Mouse (Mus musculus) yolk sac, embryonic 10.5 days (tissue): ENCODE results near the gene Zdhhc16.

ENCODE experiments used
- DNase-seq: peaks from one replicate; pipeline ENCODE4 v3.0.0-alpha.2; 2017; ENCODE audit warnings: low spot score

Gene Zdhhc16

DNA sequence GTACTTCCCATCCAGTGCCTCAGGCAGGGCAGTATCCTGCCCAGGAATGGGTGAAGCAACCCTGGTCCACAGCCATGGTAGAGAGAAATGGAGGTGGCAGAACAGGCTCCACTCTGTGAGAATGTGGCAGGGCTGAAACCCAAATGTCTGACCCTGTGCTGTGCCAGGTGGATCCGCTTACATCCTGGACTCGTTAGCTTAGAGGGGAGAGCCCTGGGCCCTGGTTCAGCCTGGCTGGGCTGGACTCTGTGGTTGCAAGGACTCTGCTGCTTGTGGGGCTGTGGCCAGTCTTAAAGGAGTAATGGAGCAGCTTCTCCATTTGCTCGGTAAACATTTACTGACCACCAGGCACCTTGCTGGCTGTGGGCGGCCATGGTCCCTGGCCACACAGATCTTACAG, 53.9 kb downstream of the Zdhhc16 start:
- no peak for DNase-seq

DNA sequence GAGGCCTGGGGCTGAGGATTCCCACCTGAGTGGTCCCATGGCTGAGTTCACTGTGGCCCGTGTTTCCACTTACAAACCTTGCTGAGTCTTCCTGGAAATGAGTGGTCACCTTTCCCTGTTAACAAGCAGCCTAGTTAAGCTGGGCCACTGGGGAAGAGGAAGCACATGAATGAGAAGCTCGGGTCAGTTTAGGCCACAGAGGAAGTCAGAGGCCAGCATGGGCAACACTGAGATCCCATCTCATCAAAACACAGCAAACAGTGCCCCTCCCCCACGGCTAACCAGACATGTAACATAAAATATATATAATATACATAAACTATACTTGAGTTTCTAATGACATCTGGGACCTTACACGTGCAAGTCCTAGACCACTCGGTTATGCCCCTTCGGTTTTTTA, 56.5 kb downstream of the Zdhhc16 start:
- DNase-seq, result no peak

DNA sequence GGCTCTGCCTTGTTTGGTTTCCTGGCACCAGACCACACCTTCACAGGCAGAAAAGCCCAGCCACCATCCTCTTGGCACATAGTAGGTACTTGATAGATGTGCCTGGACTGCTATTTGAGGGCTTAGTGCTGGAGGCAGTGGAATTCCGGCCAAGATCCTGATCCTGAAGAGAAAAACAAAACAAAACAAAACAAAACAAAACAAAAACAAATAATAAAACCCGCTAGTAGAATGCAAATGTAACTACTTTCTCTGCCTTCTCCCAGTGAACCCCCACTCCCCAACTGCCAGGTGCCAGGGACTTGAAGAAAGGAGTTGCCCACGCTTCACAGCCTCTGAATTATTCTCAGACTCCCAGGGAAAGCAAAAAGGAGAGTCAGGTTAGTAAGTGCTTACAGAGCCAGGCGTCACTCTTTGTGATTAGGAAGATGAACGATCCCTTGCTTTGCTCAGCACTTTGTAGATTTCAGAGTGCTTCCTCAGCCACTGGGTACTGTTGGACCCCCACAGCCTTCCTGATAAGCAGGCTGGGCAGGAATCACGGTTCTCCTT, 58.7 kb downstream of the Zdhhc16 start:
- no peak for DNase-seq

DNA sequence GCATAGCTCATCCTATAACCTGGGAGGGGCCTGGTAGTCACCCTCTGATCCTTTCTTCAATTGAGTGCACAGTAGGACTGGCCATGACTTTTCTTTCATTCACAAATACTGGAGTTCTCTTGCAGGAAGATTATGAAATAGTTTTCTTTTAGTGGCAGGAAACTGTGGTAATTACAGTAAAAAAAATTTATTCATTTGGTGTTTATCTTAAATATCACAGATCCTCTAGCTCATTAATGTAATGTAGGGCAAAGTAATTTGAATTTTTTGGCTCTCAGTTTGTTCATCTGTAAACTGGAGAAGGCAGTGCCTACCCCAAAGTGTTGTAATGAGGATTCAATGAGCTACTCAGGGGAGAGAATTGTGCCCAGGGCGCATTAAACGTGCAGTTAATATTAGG, 59.7 kb downstream of the Zdhhc16 start:
- no peak for DNase-seq

DNA sequence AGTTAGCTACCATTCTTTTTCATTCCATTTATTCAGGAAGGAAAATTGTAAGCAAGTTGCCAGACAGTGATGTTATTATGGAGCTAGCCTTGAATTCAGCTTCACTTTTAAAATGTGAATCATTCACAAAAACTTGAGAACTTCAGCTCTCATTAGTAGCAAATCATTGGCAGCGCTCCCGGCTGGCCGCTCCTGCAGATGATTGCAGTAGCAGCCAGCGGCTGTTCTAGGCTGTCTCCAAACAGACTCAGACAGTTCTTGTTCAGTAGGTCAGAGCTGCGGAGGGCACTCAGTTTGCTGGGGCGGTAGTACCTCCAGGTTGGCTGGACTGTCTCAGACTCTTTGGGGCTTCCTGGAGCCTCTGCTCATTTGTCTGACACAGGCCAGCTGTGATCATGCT, 60.2 kb downstream of the Zdhhc16 start:
- no peak for DNase-seq
